Mouse (Mus musculus) midbrain, embryonic 11.5 days (tissue): Measurements from ENCODE around the gene Itsn1. TPM values are rescaled to one million over a fixed set of nuclear protein-coding genes. Genes with fewer than 3 reads are reported as not detected.

Experiments
- ATAC-seq: fragments of 200-750 bp; cut with Nextera tagmentation; 2 replicates; pipeline ENCODE4 v1.8.0; 2017; ENCODE audit warnings: moderate TSS enrichment, moderate library complexity; ENCODE audit not compliant: low FRiP score
- DNase-seq: peaks from one replicate; pipeline ENCODE4 v3.0.0; 2015; ENCODE audit warnings: low spot score; ENCODE audit errors: missing footprints
- H3K27ac ChIP-seq: fragments of 300-500 bp; sonication (generic); 2 replicates; pipeline ENCODE4 v1.5.1; 2014; ENCODE audit warnings: low read depth, low read length
- H3K27me3 ChIP-seq: fragments of 300-500 bp; sonication (generic); 2 replicates; pipeline ENCODE4 v1.6.1; 2014; ENCODE audit warnings: mild to moderate bottlenecking, low read length, moderate library complexity, mixed read lengths; ENCODE audit not compliant: control insufficient read depth, insufficient read depth
- H3K36me3 ChIP-seq: fragments of 300-500 bp; sonication (generic); 2 replicates; pipeline ENCODE4 v1.6.1; 2014; ENCODE audit warnings: mild to moderate bottlenecking, low read length, moderate library complexity, mixed read lengths; ENCODE audit not compliant: control insufficient read depth, insufficient read depth
- H3K4me1 ChIP-seq: fragments of 300-500 bp; sonication (generic); 2 replicates; pipeline ENCODE4 v1.6.1; 2014; ENCODE audit warnings: low read length; ENCODE audit not compliant: control insufficient read depth, insufficient read depth
- H3K4me2 ChIP-seq: fragments of 300-500 bp; sonication (generic); 2 replicates; pipeline ENCODE4 v1.6.1; 2014; ENCODE audit warnings: mild to moderate bottlenecking, moderate library complexity
- H3K4me3 ChIP-seq: fragments of 300-500 bp; sonication (generic); 2 replicates; pipeline ENCODE4 v1.5.1; 2014; ENCODE audit warnings: low read depth, low read length
- H3K9ac ChIP-seq: fragments of 300-500 bp; sonication (generic); 2 replicates; pipeline ENCODE4 v1.6.1; 2014; ENCODE audit warnings: low read length
- H3K9me3 ChIP-seq: fragments of 300-500 bp; sonication (generic); 2 replicates; pipeline ENCODE4 v1.6.1; 2016; ENCODE audit warnings: low read length; ENCODE audit not compliant: control insufficient read depth
- WGBS: fragments of 180-500 bp; shearing (Covaris S2); extraction: QIAGEN DNeasy Blood & Tissue Kit; methylation state at CpG from one replicate; pipeline ENCODE4 v1.1.7; 2014; 5-methylcytosine and 5-hydroxymethylcytosine counted together
- polyA plus RNA-seq: library from polyadenylated mRNA; unstranded; fragments of >200 nt; fragmentation: Nextera tagmentation; extraction: Ambion mirVana; gene quantifications from 2 replicates; pipeline ENCODE4 v1.2.1, GENCODE M21; 2014

The Itsn1 gene
- polyA plus RNA-seq, 1 experiment from 2014 or later = 54.8 TPM

GRCm38 (mm10) chr16:91859958-91860357 lies 130.9 kb downstream of the Itsn1 start:
- no peak overlapping the region for H3K4me3 ChIP-seq
- peaks cover 9% of the 10 kb centered on the region; the same call in 1 of the 2 replicates for H3K36me3 ChIP-seq
- H3K9ac ChIP-seq = no peak overlapping the region
- H3K4me2 ChIP-seq = no peak overlapping the region
- DNase-seq = no peak
- H3K27ac ChIP-seq = no peak overlapping the region
- H3K27me3 ChIP-seq = no peaks in the 10 kb centered on the region
- H3K4me1 ChIP-seq = no peaks in the 10 kb centered on the region
- ATAC-seq = no peak
- H3K9me3 ChIP-seq = no peaks in the 10 kb centered on the region
- WGBS = 89% methylated on average over 8 of the region's 8 CpGs

DNA sequence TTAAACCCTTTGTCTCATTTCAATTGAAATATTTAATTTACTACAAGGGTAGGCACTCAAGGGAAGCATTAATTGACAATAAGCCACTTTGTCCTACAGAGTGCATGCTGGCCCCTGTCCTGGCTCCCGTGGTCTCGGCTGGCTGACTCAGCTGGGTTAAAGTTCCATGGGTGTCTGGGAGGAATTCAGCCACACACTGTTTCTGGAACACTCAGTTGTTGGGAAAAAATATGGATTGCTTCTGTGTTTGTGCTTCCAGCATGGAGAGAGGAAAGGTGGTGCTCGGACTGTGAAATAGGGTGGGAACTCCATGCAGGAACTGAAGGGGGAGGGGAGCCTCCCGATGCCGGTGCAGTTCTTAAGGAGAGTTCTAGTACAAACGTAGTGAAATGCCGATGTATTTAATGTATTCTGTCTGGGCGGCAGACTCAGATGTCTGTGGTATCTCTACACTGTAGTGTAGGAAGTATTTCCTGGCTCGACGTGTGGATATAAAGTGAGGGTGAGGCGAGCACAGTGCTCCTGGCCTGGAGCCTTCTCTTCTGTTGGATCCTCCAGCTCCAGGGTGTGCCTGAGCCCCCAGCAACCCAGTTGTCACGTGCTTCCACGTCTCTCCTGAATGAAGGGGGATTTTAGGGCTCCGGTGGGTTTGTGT lies 131.5 kb downstream of the Itsn1 start:
- Histone ChIP-seq H3K9me3 (no peaks in the 10 kb centered on the region), H3K36me3 (peaks cover 10% of the 10 kb centered on the region; the same call in 1 of the 2 replicates), H3K9ac (no peak overlapping the region), H3K27ac (no peak overlapping the region), H3K4me3 (no peak overlapping the region), H3K27me3 (no peaks in the 10 kb centered on the region), H3K4me2 (no peak overlapping the region), H3K4me1 (no peaks in the 10 kb centered on the region)
- 81% methylated on average over 14 of the region's 14 CpGs for WGBS
- DNase-seq (no peak), ATAC-seq (no peak)

- WGBS = 87% methylated on average over 6 of the region's 6 CpGs
These were observed 132.8 kb downstream of the Itsn1 start for GRCm38 (mm10) chr16:91861784-91862371.

DNA sequence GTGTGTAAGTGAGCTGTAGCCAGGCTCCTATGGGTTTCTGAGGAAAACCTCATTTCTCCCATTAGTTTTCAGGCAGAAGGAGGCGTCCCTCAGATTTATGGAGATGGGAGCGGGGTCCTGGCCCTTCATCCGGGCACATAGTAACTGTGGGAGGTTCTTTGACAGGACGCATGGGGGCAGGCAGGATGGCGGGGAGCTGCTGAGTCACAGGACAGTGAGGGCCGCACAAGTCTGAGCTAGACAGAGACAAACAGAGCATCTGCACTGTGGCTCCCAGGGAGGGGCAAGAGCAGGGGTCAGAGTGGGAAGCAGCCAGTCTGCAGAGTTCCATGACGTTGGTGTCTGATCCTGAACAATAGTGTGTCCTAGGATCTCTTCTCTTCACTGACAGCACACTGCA lies 133.8 kb downstream of the Itsn1 start:
- H3K4me3 ChIP-seq = no peak overlapping the region
- H3K36me3 ChIP-seq = peaks cover 16% of the 10 kb centered on the region; the same call in 1 of the 2 replicates
- no peak overlapping the region for H3K9ac ChIP-seq
- no peak overlapping the region for H3K4me2 ChIP-seq
- no peaks in the 10 kb centered on the region for H3K27me3 ChIP-seq
- no peaks in the 10 kb centered on the region for H3K9me3 ChIP-seq
- no peaks in the 10 kb centered on the region for H3K4me1 ChIP-seq
- no peak overlapping the region; the same call in 1 of the 2 replicates for H3K27ac ChIP-seq
- WGBS = 77% methylated on average over 7 of the region's 7 CpGs
- no peak for ATAC-seq
- DNase-seq = no peak

More at GRCm38 (mm10) chr16:91861784-91862371, 132.8 kb downstream of the Itsn1 start:
- Histone ChIP-seq H3K27me3 (no peaks in the 10 kb centered on the region), H3K4me3 (no peak overlapping the region), H3K4me2 (no peak overlapping the region), H3K27ac (no peak overlapping the region), H3K4me1 (no peaks in the 10 kb centered on the region), H3K36me3 (peaks cover 16% of the 10 kb centered on the region; the same call in 1 of the 2 replicates), H3K9me3 (no peaks in the 10 kb centered on the region), H3K9ac (no peak overlapping the region)
- ATAC-seq (no peak), DNase-seq (no peak)

- no peaks in the 10 kb centered on the region for H3K9me3 ChIP-seq
- H3K36me3 ChIP-seq = peaks cover 23% of the 10 kb centered on the region; the same call in 1 of the 2 replicates
- 83% methylated on average over 10 of the region's 10 CpGs for WGBS
- no peaks in the 10 kb centered on the region for H3K27me3 ChIP-seq
- H3K9ac ChIP-seq = no peak overlapping the region
- ATAC-seq = no peak
- H3K4me3 ChIP-seq = no peak overlapping the region
- DNase-seq = no peak
- H3K4me2 ChIP-seq = no peak overlapping the region
- no peaks in the 10 kb centered on the region for H3K4me1 ChIP-seq
- peak overlapping the region; percentile 8; the same call in 1 of the 2 replicates for H3K27ac ChIP-seq
These were observed 135.7 kb downstream of the Itsn1 start for GRCm38 (mm10) chr16:91864646-91865332.

GRCm38 (mm10) chr16:91865570-91866257 lies 136.6 kb downstream of the Itsn1 start:
- no peaks in the 10 kb centered on the region for H3K4me1 ChIP-seq
- ATAC-seq = no peak
- no peak overlapping the region for H3K4me3 ChIP-seq
- no peak for DNase-seq
- no peak overlapping the region for H3K9ac ChIP-seq
- H3K27me3 ChIP-seq = no peaks in the 10 kb centered on the region
- H3K27ac ChIP-seq = no peak overlapping the region
- 90% methylated on average over 7 of the region's 7 CpGs for WGBS
- peaks cover 23% of the 10 kb centered on the region; the same call in 1 of the 2 replicates for H3K36me3 ChIP-seq
- H3K9me3 ChIP-seq = no peaks in the 10 kb centered on the region
- H3K4me2 ChIP-seq = no peak overlapping the region

- H3K27ac ChIP-seq = no peak overlapping the region
- 84% methylated on average over 5 of the region's 5 CpGs for WGBS
- H3K36me3 ChIP-seq = peaks cover 22% of the 10 kb centered on the region; the same call in 1 of the 2 replicates
These were observed 137.2 kb downstream of the Itsn1 start for GRCm38 (mm10) chr16:91866258-91866634.

DNA sequence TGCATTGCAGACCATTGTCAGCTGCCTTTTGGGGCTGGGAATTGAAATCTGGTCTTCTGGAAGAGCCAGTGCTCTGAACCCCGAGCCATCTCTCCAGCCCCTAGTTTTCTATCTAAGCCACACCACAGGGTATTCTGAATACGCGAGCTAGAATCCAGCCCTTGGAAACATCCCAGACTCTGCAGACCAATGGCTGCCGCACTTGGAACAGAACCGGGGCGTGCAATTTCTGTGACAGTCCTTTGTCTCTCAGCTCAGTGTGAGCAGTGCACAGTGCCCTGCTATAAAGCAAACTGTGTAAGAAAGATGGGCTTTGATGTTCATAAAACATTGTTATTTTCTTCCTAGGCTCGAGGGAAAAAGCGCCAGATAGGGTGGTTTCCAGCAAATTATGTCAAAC lies 138.6 kb downstream of the Itsn1 start:
- Histone ChIP-seq H3K4me2 (no peak overlapping the region), H3K4me1 (no peaks in the 10 kb centered on the region), H3K27me3 (no peaks in the 10 kb centered on the region), H3K36me3 (peaks cover 21% of the 10 kb centered on the region; the same call in 1 of the 2 replicates), H3K9me3 (no peaks in the 10 kb centered on the region), H3K9ac (no peak overlapping the region), H3K27ac (no peak overlapping the region), H3K4me3 (no peak overlapping the region)
- WGBS = 88% methylated on average over 8 of the region's 8 CpGs
- DNase-seq (no peak), ATAC-seq (no peak)

More at GRCm38 (mm10) chr16:91866258-91866634, 137.2 kb downstream of the Itsn1 start:
- Histone ChIP-seq H3K4me1 (no peaks in the 10 kb centered on the region), H3K4me2 (no peak overlapping the region), H3K27me3 (no peaks in the 10 kb centered on the region), H3K9me3 (no peaks in the 10 kb centered on the region), H3K9ac (no peak overlapping the region), H3K4me3 (no peak overlapping the region)
- DNase-seq (no peak), ATAC-seq (no peak)
